Mouse (Mus musculus) lung, adult 2 months (tissue): ENCODE measurements around the gene Il17c.

ENCODE experiments used
- CTCF ChIP-seq: fragments of 200-500 bp; IDR thresholded peaks from 2 replicates; pipeline ENCODE4 v1.5.1; 2011; ENCODE audit warnings: mild to moderate bottlenecking, low read length, control low read depth; ENCODE audit not compliant: insufficient read depth
- POLR2A ChIP-seq: fragments of 200-500 bp; IDR thresholded peaks from 2 replicates; pipeline ENCODE4 v1.6.1; 2011; ENCODE audit warnings: low read depth, mild to moderate bottlenecking, control low read depth, low read length, borderline replicate concordance; ENCODE audit errors: extremely low read depth

DNA sequence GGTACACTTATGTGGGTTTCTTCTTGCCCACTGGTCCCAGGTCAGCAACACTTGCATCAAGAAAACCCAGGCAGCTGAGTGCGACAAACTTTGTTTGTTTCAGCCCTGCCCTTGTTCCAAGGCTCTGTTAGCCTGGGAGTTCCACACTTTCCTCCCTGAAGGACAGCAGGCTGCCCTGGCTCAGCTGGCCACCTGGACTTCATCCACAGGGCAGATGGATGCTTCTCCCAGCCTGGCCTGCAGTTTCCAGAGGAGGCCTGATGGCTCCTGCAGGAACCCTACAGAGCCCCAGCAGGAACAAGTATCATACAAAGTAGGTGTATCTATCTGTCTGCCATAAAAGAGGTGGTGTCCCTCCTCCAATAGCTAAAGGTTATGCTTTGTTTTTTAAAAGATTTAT is 19.5 kb downstream of the Il17c start:
- TF ChIP-seq POLR2A, result no peak
- no peak for TF ChIP-seq CTCF
